Mouse (Mus musculus) liver (tissue): Measurements from ENCODE around the gene Gm4744.
"Not testable (repeated sequence)": the region's sequence is repeated elsewhere in the genome, so short reads cannot be mapped to it uniquely, and the experiment has no call there.

Source experiments
- DNase-seq: peaks from one replicate; pipeline ENCODE4 v3.0.0-alpha.2; 2020; ENCODE audit warnings: mixed read lengths

Gene Gm4744

DNA sequence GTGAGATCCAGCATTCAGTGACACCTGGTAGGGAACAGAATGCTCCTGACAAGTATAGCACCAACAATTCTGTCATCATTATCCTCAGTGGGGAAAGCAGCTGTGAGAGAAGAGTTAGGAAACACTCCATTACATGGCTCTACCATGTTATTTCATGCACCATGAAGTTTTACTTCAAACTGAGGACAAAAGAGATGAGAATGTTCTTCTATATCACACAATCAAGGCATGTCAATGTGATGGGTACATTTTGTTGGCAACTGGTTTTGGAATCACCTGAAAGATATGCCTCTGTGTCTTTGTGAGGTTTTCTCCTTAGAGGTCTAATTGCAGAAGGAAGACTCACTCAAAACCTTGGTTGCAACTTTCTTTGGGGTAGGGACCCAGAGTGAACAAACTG lies at the start of gene Gm4744:
Gm4744 (minus strand) TSS at position 101 of the 400 bp plus-strand sequence.
- DNase-seq: no peak

DNA sequence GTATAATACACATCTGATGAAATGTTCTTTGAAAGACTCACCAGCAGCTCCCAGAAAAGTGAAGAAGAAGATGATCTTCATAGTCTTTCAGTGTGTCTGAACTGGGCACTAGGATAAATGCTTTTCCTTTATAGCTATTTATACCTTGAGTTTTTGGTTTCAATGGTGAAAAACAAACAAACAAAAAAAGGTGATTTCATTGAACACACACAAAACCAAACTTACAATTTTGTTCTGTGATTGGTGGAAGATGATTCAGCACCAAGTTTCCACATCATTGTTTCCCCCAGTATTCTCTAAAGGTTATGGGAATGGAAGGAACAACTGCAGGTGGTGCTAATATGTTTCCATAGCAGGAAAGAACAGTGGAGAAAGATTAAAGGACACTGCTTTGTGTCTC lies 47.7 kb upstream of the Gm4744 start, which contains the start of gene Gm2663:
Gm2663 (minus strand) TSS at position 101 of the 400 bp plus-strand sequence.
- DNase-seq: not testable (repeated sequence)

- DNase-seq: not testable (repeated sequence)
Observed at GRCm38 (mm10) chr6:40964454-40964853, 12.8 kb upstream of the Gm4744 start, which contains the start of gene 1810009J06Rik. Gene 1810009J06Rik, plus strand, starts transcription at chr6:40964754.

DNA sequence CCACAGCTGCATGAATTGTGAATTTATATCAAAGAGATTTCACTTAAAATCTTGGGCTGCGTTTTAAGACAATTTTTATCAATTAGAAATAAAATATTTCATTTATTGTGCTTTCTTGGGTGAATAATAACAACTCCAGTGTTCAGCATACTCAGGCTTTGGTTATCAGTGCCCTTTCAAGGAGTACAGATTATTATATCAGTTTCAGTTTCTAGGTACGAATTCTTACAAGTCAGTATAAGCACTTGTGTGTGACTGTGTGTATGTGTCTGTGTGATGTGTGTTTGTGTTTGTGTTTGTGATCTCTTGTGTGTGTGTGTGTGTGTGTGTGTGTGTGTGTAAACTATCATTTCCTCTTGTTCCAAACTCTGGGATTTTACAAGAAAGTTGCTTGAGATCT lies 2.0 kb upstream of the Gm4744 start:
- DNase-seq: no peak

GRCm38 (mm10) chr6:40940457-40940856 lies 11.2 kb downstream of the Gm4744 start, which contains the start of gene 1700074P13Rik:
Gene 1700074P13Rik, minus strand, starts transcription at chr6:40940557.
- no peak for DNase-seq

DNA sequence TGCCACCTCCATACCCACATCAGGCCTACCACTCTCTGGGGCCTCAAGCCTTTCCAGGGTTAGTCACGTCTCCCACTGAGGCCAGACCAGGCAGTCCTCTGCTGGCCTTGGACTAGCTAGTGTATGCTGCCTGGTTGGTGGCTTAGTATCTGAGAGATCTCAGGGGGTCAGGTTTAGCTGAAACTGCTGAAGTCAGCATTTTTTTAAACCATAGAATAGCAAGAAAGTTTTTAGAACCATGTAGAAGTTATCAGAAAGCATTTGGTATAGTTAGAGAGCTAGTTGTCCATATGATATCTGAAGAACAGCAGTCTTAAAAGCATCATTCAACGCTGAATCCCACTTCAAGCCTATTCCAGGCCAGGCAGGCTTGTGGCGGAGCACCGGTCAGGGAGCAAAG lies 31.7 kb downstream of the Gm4744 start:
- no peak for DNase-seq

DNA sequence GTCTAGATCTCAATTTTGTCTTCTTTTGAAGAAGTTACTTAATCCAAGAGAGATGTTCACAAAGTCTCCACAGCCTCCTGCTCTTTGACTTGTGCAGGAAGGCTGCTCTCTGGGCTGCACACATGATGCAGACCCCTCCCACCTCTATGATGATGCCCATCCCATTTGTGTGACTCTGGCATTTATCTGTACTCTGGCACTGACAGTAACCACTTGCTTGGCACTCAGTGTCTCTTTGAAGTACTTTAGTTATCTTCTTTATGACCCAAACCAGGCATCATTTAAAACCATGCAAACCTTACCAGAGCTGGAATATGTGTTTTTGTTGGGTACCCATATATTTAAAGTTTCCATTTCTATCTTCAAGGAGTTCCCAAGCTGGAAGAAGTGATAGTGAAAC lies 51.4 kb downstream of the Gm4744 start, which contains the start of gene Prss58:
Prss58 (minus strand) TSS at position 101 of the 400 bp plus-strand sequence.
- DNase-seq: no peak
